Mouse (Mus musculus): ENCODE data around the gene Ddx50.

DNA sequence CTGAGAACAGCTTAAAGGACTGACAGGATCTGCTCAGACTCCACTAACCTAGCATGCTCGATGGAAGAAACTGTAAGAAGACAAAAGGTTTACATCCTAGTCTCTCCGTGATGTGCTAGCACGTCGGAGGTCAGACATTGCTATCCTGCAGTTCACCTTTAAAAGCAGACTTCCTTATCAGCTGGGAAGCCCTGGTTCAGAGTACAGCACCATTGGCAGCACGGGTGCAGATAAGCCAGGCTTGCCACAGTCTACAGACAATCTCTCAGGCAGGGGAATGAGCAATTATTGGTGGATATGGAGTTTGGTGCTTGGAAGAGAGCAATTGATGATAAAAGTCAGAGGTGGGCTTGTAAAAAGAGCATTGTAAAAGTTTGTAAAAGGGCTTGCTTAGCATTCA lies 17.0 kb upstream of the Ddx50 start:
- TF ChIP-seq CTCF (IDR thresholded peaks at IDR 0.05; ENCODE audit: low read depth) (no peak), EP300 (IDR thresholded peaks at IDR 0.05; ENCODE audit: low read depth) (no peak)

Measured in heart, postnatal 0 days (tissue).